Mouse (Mus musculus) limb, embryonic 12.5 days (tissue): ENCODE results near the gene Duxbl1. TPM values are rescaled to one million over a fixed set of nuclear protein-coding genes. Genes with fewer than 3 reads are reported as not detected.
"Not testable (repeated sequence)": the region's sequence is repeated elsewhere in the genome, so short reads cannot be mapped to it uniquely, and the experiment has no call there.

ENCODE experiments used
- ATAC-seq: fragments of 200-750 bp; cut with Nextera tagmentation; 2 replicates; pipeline ENCODE4 v1.8.0; 2017; ENCODE audit warnings: low read depth, moderate TSS enrichment; ENCODE audit not compliant: insufficient number of reproducible peaks, insufficient read depth, low FRiP score, low TSS enrichment
- H3K27ac ChIP-seq: fragments of 300-500 bp; sonication (generic); 2 replicates; pipeline ENCODE4 v1.5.1; 2016; ENCODE audit warnings: mild to moderate bottlenecking, moderate library complexity
- H3K27me3 ChIP-seq: fragments of 300-500 bp; sonication (generic); 2 replicates; pipeline ENCODE4 v1.6.1; 2016; ENCODE audit warnings: mild to moderate bottlenecking, moderate library complexity
- H3K36me3 ChIP-seq: fragments of 300-500 bp; sonication (generic); 2 replicates; pipeline ENCODE4 v1.6.1; 2016; ENCODE audit warnings: mild to moderate bottlenecking, moderate library complexity
- H3K4me1 ChIP-seq: fragments of 300-500 bp; sonication (generic); replicated peaks from 2 replicates; pipeline ENCODE4 v1.6.1; 2016
- H3K4me2 ChIP-seq: fragments of 300-500 bp; sonication (generic); 2 replicates; pipeline ENCODE4 v1.6.1; 2016; ENCODE audit warnings: mild to moderate bottlenecking, moderate library complexity
- H3K4me3 ChIP-seq: fragments of 300-500 bp; sonication (generic); replicated peaks from 2 replicates; pipeline ENCODE4 v1.5.1; 2016; ENCODE audit warnings: mild to moderate bottlenecking
- H3K9ac ChIP-seq: fragments of 300-500 bp; sonication (generic); replicated peaks from 2 replicates; pipeline ENCODE4 v1.6.1; 2016; ENCODE audit warnings: mild to moderate bottlenecking, moderate library complexity
- H3K9me3 ChIP-seq: fragments of 300-500 bp; sonication (generic); 2 replicates; pipeline ENCODE4 v1.6.1; 2016; ENCODE audit warnings: mild to moderate bottlenecking, moderate library complexity
- WGBS: fragments of 180-500 bp; shearing (Covaris S2); methylation state at CpG from one replicate; pipeline ENCODE4 v1.1.7; 2016; 5-methylcytosine and 5-hydroxymethylcytosine counted together
- polyA plus RNA-seq: library from polyadenylated mRNA; unstranded; fragments of >200 nt; fragmentation: Nextera tagmentation; extraction: Ambion mirVana; gene quantifications from 2 replicates; pipeline ENCODE4 v1.2.1, GENCODE M21; 2016

Gene Duxbl1
- polyA plus RNA-seq, 1 experiment from 2014 or later, result 3.3 TPM

DNA sequence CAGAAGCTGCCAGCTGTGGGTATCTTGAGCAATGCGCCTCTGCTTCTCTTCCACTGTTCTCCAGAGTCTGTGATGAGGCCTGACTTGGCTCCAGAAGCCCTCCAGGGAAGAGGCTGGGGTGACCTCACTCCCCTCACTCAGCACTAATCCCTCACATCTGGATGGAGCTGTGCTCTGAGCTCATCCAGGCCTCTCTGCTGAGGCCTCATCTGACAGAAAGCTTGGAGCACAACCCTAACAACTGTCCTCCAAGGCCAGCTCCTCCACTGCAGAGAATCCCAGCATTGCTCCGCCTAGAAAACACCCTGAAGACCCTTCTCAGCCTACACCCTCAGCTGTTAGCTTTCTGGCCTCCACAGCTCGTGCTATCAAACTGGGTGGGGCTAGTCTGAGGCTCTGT is 56.0 kb downstream of the Duxbl1 start:
- WGBS, result no CpG with 5 or more reads among the region's 3 CpGs

DNA sequence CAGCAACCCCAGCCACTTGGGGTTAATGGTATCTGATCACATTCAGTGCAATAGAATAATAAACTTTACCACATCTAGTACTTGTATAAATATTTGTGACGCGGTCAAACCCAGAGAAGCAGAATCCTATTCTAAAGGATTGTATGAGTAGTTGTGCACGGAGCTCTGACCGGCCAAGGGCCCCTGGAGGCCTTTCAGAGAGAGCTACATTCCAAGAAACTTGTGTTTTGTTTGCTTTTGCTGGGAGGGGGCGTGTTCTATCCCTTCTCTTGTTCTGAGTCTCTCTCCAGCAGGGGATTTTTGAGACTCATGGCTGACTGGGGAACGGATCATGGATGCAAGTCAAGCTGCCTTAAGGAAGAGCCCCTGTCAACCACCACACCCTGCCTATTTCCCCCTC is 57.1 kb downstream of the Duxbl1 start:
- not testable (repeated sequence) for H3K27me3 ChIP-seq, H3K27ac ChIP-seq, ATAC-seq, H3K9ac ChIP-seq, H3K9me3 ChIP-seq, H3K4me2 ChIP-seq, H3K4me3 ChIP-seq, H3K4me1 ChIP-seq, H3K36me3 ChIP-seq
- no CpG with 5 or more reads among the region's 6 CpGs for WGBS

More for the DNA sequence above, 56.0 kb downstream of the Duxbl1 start:
- H3K4me1 ChIP-seq, H3K9me3 ChIP-seq, H3K27me3 ChIP-seq, H3K4me3 ChIP-seq, H3K36me3 ChIP-seq, ATAC-seq, H3K9ac ChIP-seq, H3K4me2 ChIP-seq, H3K27ac ChIP-seq: not testable (repeated sequence)

Other genes with a start within 250 kb of the Duxbl1 start
- gene Zcchc24, start 209.5 kb upstream of the Duxbl1 start, polyA plus RNA-seq, result 28.6 and 32.6 TPM in 2 replicates
- gene Anxa11, start 136.4 kb upstream of the Duxbl1 start, polyA plus RNA-seq, result 6.2 and 7.0 TPM in 2 replicates
- gene Plac9a, start 75.5 kb upstream of the Duxbl1 start, polyA plus RNA-seq, result not detected in 2 replicates
- gene Tmem254a, start 50.9 kb upstream of the Duxbl1 start, polyA plus RNA-seq, result 1.7 and 4.1 TPM in 2 replicates
- gene Cphx1, start 40.3 kb upstream of the Duxbl1 start, polyA plus RNA-seq, result not detected in 2 replicates
- 1.7 TPM in 1 of 2 replicates, not detected in the other for gene Gm9780, start 64.1 kb downstream of the Duxbl1 start, polyA plus RNA-seq
- 21.7 and 22.1 TPM in 2 replicates for gene Tmem254c, start 88.8 kb downstream of the Duxbl1 start, polyA plus RNA-seq
- gene Cphx2, start 102.9 kb downstream of the Duxbl1 start, polyA plus RNA-seq, result not detected in 2 replicates
- gene Cphx3, start 103.7 kb downstream of the Duxbl1 start, polyA plus RNA-seq, result not detected in 2 replicates
- gene Duxbl2, start 139.8 kb downstream of the Duxbl1 start, polyA plus RNA-seq, result 3.9 TPM in 1 of 2 replicates, not detected in the other
- gene Plac9b, start 203.9 kb downstream of the Duxbl1 start, polyA plus RNA-seq, result 2.0 and 3.0 TPM in 2 replicates
- 22.5 and 24.0 TPM in 2 replicates for gene Tmem254b, start 228.5 kb downstream of the Duxbl1 start, polyA plus RNA-seq